Comparison of ENCODE assay signal across 25 mouse cellular contexts in genomic region chr17:73304086-73304812, GRCm38 (mm10).
DNase-seq lines count a peak whose midpoint lies in the region; ATAC-seq and TF ChIP-seq lines count a peak whose summit lies in the region.
"Had no signal": no experiment of that assay in that cellular context is flagged by ENCODE, and none has a peak within 500 bp of the region (broad histone marks: within the 10 kb centered on the region; RNA-seq: fewer than 3 reads in every experiment).

No protein-coding gene starts in this region.

- no peaks in the 10 kb centered on the region for H3K9me3 ChIP-seq in forebrain, embryonic 14.5 days (replicated peaks; ENCODE audit: control insufficient read depth, low read length)
- H3K9me3 ChIP-seq: embryonic facial prominence, embryonic 10.5 days; hindbrain, embryonic 15.5 days; liver, embryonic 13.5 days; midbrain, embryonic 13.5 days; neural tube, embryonic 12.5 days had no signal

- H3K36me3 ChIP-seq in thymus, adult 2 months (ENCODE audit: control insufficient read depth, insufficient read depth, low read length), result no peaks in the 10 kb centered on the region
- no peaks in the 10 kb centered on the region for H3K36me3 ChIP-seq in forebrain, embryonic 14.5 days (ENCODE audit: control insufficient read depth, insufficient read depth, low read length)
- H3K36me3 ChIP-seq: embryonic facial prominence, embryonic 10.5 days; hindbrain, embryonic 15.5 days; liver, embryonic 13.5 days; midbrain, embryonic 13.5 days; neural tube, embryonic 12.5 days had no signal

- peak; percentile 30 for DNase-seq in thymus, adult 2 months
- no peak for DNase-seq in thymus, adult 18-20 months
- peak; percentile 60 for DNase-seq in induced T-regulatory cell, adult 2 months (ENCODE audit: low read depth)
- peak; percentile 52 for DNase-seq in thymus, postnatal 14 days
- no peak for DNase-seq in cerebellum, adult 9-11 months
- no peak for DNase-seq in forebrain, embryonic 14.5 days (ENCODE audit: low spot score)
- DNase-seq: adrenal gland, postnatal 36 days; cerebellum, adult 9-10 months; gastrocnemius, postnatal 25 days; heart, adult 2 months; heart, postnatal 4 days; kidney, postnatal 4 days; liver, embryonic 13.5 days; lung, adult 2 months; lung, postnatal 14 days; retina, postnatal 1 day; right cerebral cortex, postnatal 25 days; spleen, adult 18-20 months had no signal

- TF ChIP-seq POLR2A in thymus, adult 2 months (IDR thresholded peaks at IDR 0.05; ENCODE audit: control insufficient read depth, extremely low read depth, insufficient read depth, low read length, poor library complexity), result no peak

- peaks cover 20% of the 10 kb centered on the region for H3K4me1 ChIP-seq in thymus, adult 2 months (replicated peaks; ENCODE audit: control insufficient read depth, insufficient read depth, low read length)
- no peaks in the 10 kb centered on the region for H3K4me1 ChIP-seq in forebrain, embryonic 14.5 days (ENCODE audit: control insufficient read depth, insufficient read depth, low read length)
- H3K4me1 ChIP-seq: liver, embryonic 13.5 days; neural tube, embryonic 12.5 days had no signal

- no peak for ATAC-seq in forebrain, embryonic 14.5 days
- no peak for ATAC-seq in megakaryocyte-erythroid progenitor cell, adult 5-6 weeks (replicated peaks; ENCODE audit: low FRiP score, low TSS enrichment, poor library complexity, severe bottlenecking)
- ATAC-seq: forebrain, embryonic 16.5 days; intestine, embryonic 16.5 days; midbrain, embryonic 13.5 days had no signal

- no peak overlapping the region for H3K4me2 ChIP-seq in forebrain, embryonic 14.5 days (ENCODE audit: low read length)
- H3K4me2 ChIP-seq: hindbrain, embryonic 15.5 days; liver, embryonic 13.5 days; midbrain, embryonic 13.5 days had no signal

- H3K27me3 ChIP-seq in thymus, adult 2 months (ENCODE audit: control insufficient read depth, insufficient read depth, low read length), result no peaks in the 10 kb centered on the region
- H3K27me3 ChIP-seq in forebrain, embryonic 14.5 days (replicated peaks; ENCODE audit: control insufficient read depth, insufficient read depth, low read length), result no peaks in the 10 kb centered on the region
- H3K27me3 ChIP-seq: hindbrain, embryonic 15.5 days; midbrain, embryonic 13.5 days; neural tube, embryonic 12.5 days had no signal

- no peak overlapping the region for H3K4me3 ChIP-seq in thymus, adult 2 months (ENCODE audit: control insufficient read depth, insufficient read depth, low read length)
- H3K4me3 ChIP-seq in forebrain, embryonic 14.5 days (ENCODE audit: low read depth, low read length), result no peak overlapping the region
- H3K4me3 ChIP-seq: embryonic facial prominence, embryonic 10.5 days; heart, adult 2 months; hindbrain, embryonic 15.5 days; liver, embryonic 13.5 days; midbrain, embryonic 13.5 days; neural tube, embryonic 12.5 days had no signal

- TF ChIP-seq CTCF in thymus, adult 2 months (IDR thresholded peaks at IDR 0.05; ENCODE audit: borderline replicate concordance, control insufficient read depth, extremely low read depth, insufficient read depth, low read length, poor library complexity), result no peak

- H3K27ac ChIP-seq in thymus, adult 2 months (ENCODE audit: control insufficient read depth, insufficient read depth, low read length), result peak overlapping the region; percentile 29; the same call in 1 of the 2 replicates
- no peak overlapping the region for H3K27ac ChIP-seq in forebrain, embryonic 14.5 days (ENCODE audit: low read depth, low read length)
- H3K27ac ChIP-seq: embryonic facial prominence, embryonic 10.5 days; heart, adult 2 months; hindbrain, embryonic 15.5 days; liver, embryonic 13.5 days; midbrain, embryonic 13.5 days; neural tube, embryonic 12.5 days had no signal

- 30% methylated on average over 19 of the region's 19 CpGs for WGBS in thymus, adult 2 months
- 76% methylated on average over 19 of the region's 19 CpGs for WGBS in forebrain, embryonic 14.5 days

- H3K9ac ChIP-seq in forebrain, embryonic 14.5 days (ENCODE audit: low read length), result no peak overlapping the region
- H3K9ac ChIP-seq: hindbrain, embryonic 15.5 days; liver, embryonic 13.5 days; midbrain, embryonic 13.5 days; neural tube, embryonic 12.5 days had no signal

Comparison
In these comparisons a context has a peak if more than half of its experiments do, and no peak if none do; other contexts are left out.
1. DNase-seq: peak in thymus, adult 2 months (single experiment), induced T-regulatory cell, adult 2 months (single experiment) and thymus, postnatal 14 days (single experiment); none in thymus, adult 18-20 months (0 of 2), cerebellum, adult 9-11 months (single experiment) and forebrain, embryonic 14.5 days (single experiment).